Mouse (Mus musculus) liver, postnatal 0 days (tissue): ENCODE measurements at regions not wholly inside any gene's neighbourhood (a gene's known extent, or its start where the extent isn't known, plus 50 kb on each side); places are given as distances from the start of the nearest gene placed in this dataset.

Experiments used
- CTCF ChIP-seq: sonication (generic); IDR thresholded peaks from 2 replicates; pipeline ENCODE4 v1.5.1; 2016; ENCODE audit warnings: antibody characterized with exemption, low read depth
- EP300 ChIP-seq: IDR thresholded peaks from 2 replicates; pipeline ENCODE4 v1.6.1; 2016; ENCODE audit warnings: antibody characterized with exemption, low read depth, mild to moderate bottlenecking

DNA sequence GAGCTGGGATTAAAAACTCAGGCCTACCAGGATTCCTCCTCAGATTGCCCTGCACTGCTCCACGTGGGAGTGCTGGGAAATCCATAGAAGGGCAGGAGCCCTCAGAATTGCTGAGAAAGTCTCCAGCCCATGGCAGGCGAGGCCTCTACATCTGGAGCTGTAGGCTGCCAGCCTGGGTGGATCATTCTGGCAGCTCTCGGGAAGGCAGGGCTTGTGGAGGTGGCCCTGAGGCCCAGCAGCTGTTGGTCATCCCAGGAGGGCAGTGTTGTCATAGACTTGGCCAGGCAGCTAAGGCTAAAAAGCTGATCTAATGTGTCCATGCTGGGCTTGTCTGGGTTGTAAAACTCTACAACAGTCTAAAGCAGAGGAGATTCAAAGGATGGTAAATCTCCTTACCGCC is 101.6 kb upstream of the Aldh1a3 start:
- TF ChIP-seq CTCF (no peak), EP300 (no peak)
